Mouse (Mus musculus): ENCODE results near the gene Fam186a. TPM values are rescaled to one million over a fixed set of nuclear protein-coding genes. Genes with fewer than 3 reads are reported as not detected.
"Not testable (repeated sequence)": the region's sequence is repeated elsewhere in the genome, so short reads cannot be mapped to it uniquely, and the experiment has no call there.

Gene Fam186a
- polyA plus RNA-seq, 1 experiment from 2014 or later, result not detected

- H3K4me1 ChIP-seq (replicated peaks), result 0 out of 2 replicates have a peak, but pooled peaks cover 4% of the 10 kb centered on the region
- no peaks in the 10 kb centered on the region for H3K9me3 ChIP-seq
- 85% methylated on average over 3 of the region's 3 CpGs for WGBS
Measured at GRCm38 (mm10) chr15:99917264-99917663, 49.6 kb downstream of the Fam186a start.

GRCm38 (mm10) chr15:99914613-99915012, 52.2 kb downstream of the Fam186a start:
- Histone ChIP-seq H3K9me3 (no peaks in the 10 kb centered on the region), H3K9ac (no peak overlapping the region), H3K27ac (no peak overlapping the region), H3K27me3 (no peaks in the 10 kb centered on the region), H3K4me1 (replicated peaks) (0 out of 2 replicates have a peak, but pooled peaks cover under 1% of the 10 kb centered on the region), H3K4me3 (no peak overlapping the region), H3K36me3 (no peaks in the 10 kb centered on the region), H3K4me2 (no peak overlapping the region)
- WGBS, result 72% methylated on average over 5 of the region's 5 CpGs
- no peak for ATAC-seq (ENCODE audit: low FRiP score)

More at GRCm38 (mm10) chr15:99917264-99917663, 49.6 kb downstream of the Fam186a start:
- H3K27ac ChIP-seq, result no peak overlapping the region
- H3K36me3 ChIP-seq, result no peaks in the 10 kb centered on the region
- no peak overlapping the region for H3K9ac ChIP-seq
- ATAC-seq (ENCODE audit: low FRiP score), result no peak
- no peak overlapping the region for H3K4me2 ChIP-seq
- H3K4me3 ChIP-seq, result no peak overlapping the region
- no peaks in the 10 kb centered on the region for H3K27me3 ChIP-seq

GRCm38 (mm10) chr15:99911785-99912184, 55.1 kb downstream of the Fam186a start:
- Histone ChIP-seq H3K27ac (no peak overlapping the region), H3K4me2 (no peak overlapping the region), H3K9ac (no peak overlapping the region), H3K4me3 (no peak overlapping the region), H3K27me3 (no peaks in the 10 kb centered on the region), H3K9me3 (no peaks in the 10 kb centered on the region), H3K36me3 (no peaks in the 10 kb centered on the region), H3K4me1 (replicated peaks) (no peaks in the 10 kb centered on the region)
- no peak for ATAC-seq (ENCODE audit: low FRiP score)
- WGBS, result 93% methylated on average over 4 of the region's 4 CpGs

- not testable (repeated sequence) for H3K4me1 ChIP-seq (replicated peaks); H3K4me2 ChIP-seq
- 42% methylated on average over 14 of the region's 14 CpGs for WGBS
Measured at GRCm38 (mm10) chr15:99909339-99909996, 57.4 kb downstream of the Fam186a start.

GRCm38 (mm10) chr15:99907514-99907913, 59.3 kb downstream of the Fam186a start:
- H3K9ac ChIP-seq, result no peak overlapping the region
- no peak overlapping the region for H3K4me3 ChIP-seq
- H3K9me3 ChIP-seq, result no peaks in the 10 kb centered on the region
- H3K36me3 ChIP-seq, result no peaks in the 10 kb centered on the region
- 89% methylated on average over 1 of the region's 1 CpGs for WGBS
- ATAC-seq (ENCODE audit: low FRiP score), result no peak
- no peak overlapping the region for H3K27ac ChIP-seq
- H3K4me1 ChIP-seq (replicated peaks), result no peaks in the 10 kb centered on the region
- H3K27me3 ChIP-seq, result no peaks in the 10 kb centered on the region
- H3K4me2 ChIP-seq, result no peak overlapping the region

More at GRCm38 (mm10) chr15:99909339-99909996, 57.4 kb downstream of the Fam186a start:
- not testable (repeated sequence) for H3K9me3 ChIP-seq; H3K27me3 ChIP-seq; H3K27ac ChIP-seq; H3K36me3 ChIP-seq; H3K9ac ChIP-seq; H3K4me3 ChIP-seq; ATAC-seq (ENCODE audit: low FRiP score)

- Histone ChIP-seq H3K4me2 (no peak overlapping the region), H3K27me3 (no peaks in the 10 kb centered on the region), H3K27ac (no peak overlapping the region), H3K4me3 (no peak overlapping the region), H3K9me3 (no peaks in the 10 kb centered on the region), H3K36me3 (no peaks in the 10 kb centered on the region), H3K9ac (no peak overlapping the region), H3K4me1 (replicated peaks) (no peaks in the 10 kb centered on the region)
- WGBS, result 87% methylated on average over 4 of the region's 4 CpGs
- no peak for ATAC-seq (ENCODE audit: low FRiP score)
Measured at GRCm38 (mm10) chr15:99907041-99907440, 59.8 kb downstream of the Fam186a start.

- H3K27ac ChIP-seq, result no peak overlapping the region
- H3K36me3 ChIP-seq, result no peaks in the 10 kb centered on the region
- 75% methylated on average over 9 of the region's 9 CpGs for WGBS
- H3K4me1 ChIP-seq (replicated peaks), result no peaks in the 10 kb centered on the region
- no peak overlapping the region for H3K9ac ChIP-seq
- H3K27me3 ChIP-seq, result no peaks in the 10 kb centered on the region
- no peak overlapping the region for H3K4me3 ChIP-seq
- H3K4me2 ChIP-seq, result no peak overlapping the region
- ATAC-seq (ENCODE audit: low FRiP score), result no peak
- no peaks in the 10 kb centered on the region for H3K9me3 ChIP-seq
Measured at GRCm38 (mm10) chr15:99904841-99905240, 62.0 kb downstream of the Fam186a start.

- Histone ChIP-seq H3K4me3 (no peak overlapping the region), H3K9ac (no peak overlapping the region), H3K4me1 (replicated peaks) (no peaks in the 10 kb centered on the region), H3K36me3 (no peaks in the 10 kb centered on the region), H3K27me3 (no peaks in the 10 kb centered on the region), H3K9me3 (no peaks in the 10 kb centered on the region), H3K27ac (no peak overlapping the region), H3K4me2 (no peak overlapping the region)
- peak; percentile 71; the same call in 1 of the 2 replicates for ATAC-seq (ENCODE audit: low FRiP score)
- WGBS, result 11% methylated on average over 4 of the region's 4 CpGs
Measured at GRCm38 (mm10) chr15:99904333-99904732, 62.5 kb downstream of the Fam186a start.

- no peaks in the 10 kb centered on the region for H3K36me3 ChIP-seq
- 92% methylated on average over 5 of the region's 5 CpGs for WGBS
- H3K4me3 ChIP-seq, result no peak overlapping the region
- H3K4me2 ChIP-seq, result no peak overlapping the region
- ATAC-seq (ENCODE audit: low FRiP score), result no peak
- no peak overlapping the region for H3K9ac ChIP-seq
- no peaks in the 10 kb centered on the region for H3K27me3 ChIP-seq
- H3K27ac ChIP-seq, result no peak overlapping the region
- no peaks in the 10 kb centered on the region for H3K9me3 ChIP-seq
- no peaks in the 10 kb centered on the region for H3K4me1 ChIP-seq (replicated peaks)
Measured at GRCm38 (mm10) chr15:99903227-99903626, 63.6 kb downstream of the Fam186a start.

- no peak overlapping the region for H3K27ac ChIP-seq
- H3K4me2 ChIP-seq, result no peak overlapping the region
- no peaks in the 10 kb centered on the region for H3K4me1 ChIP-seq (replicated peaks)
- no peak overlapping the region for H3K4me3 ChIP-seq
- no peak overlapping the region for H3K9ac ChIP-seq
- 79% methylated on average over 5 of the region's 5 CpGs for WGBS
- no peaks in the 10 kb centered on the region for H3K36me3 ChIP-seq
- H3K27me3 ChIP-seq, result no peaks in the 10 kb centered on the region
- H3K9me3 ChIP-seq, result no peaks in the 10 kb centered on the region
- no peak for ATAC-seq (ENCODE audit: low FRiP score)
Measured at GRCm38 (mm10) chr15:99902786-99903185, 64.1 kb downstream of the Fam186a start.

GRCm38 (mm10) chr15:99896621-99897020, 70.2 kb downstream of the Fam186a start:
- Histone ChIP-seq H3K9me3 (no peaks in the 10 kb centered on the region), H3K27ac (no peak overlapping the region)
- ATAC-seq (ENCODE audit: low FRiP score), result no peak

GRCm38 (mm10) chr15:99891355-99891754, 75.5 kb downstream of the Fam186a start:
- WGBS, result 83% methylated on average over 3 of the region's 3 CpGs
- H3K27ac ChIP-seq, result no peak overlapping the region
- ATAC-seq (ENCODE audit: low FRiP score), result no peak
- H3K4me3 ChIP-seq, result no peak overlapping the region
- no peaks in the 10 kb centered on the region for H3K9me3 ChIP-seq
- H3K9ac ChIP-seq, result no peak overlapping the region
- no peaks in the 10 kb centered on the region for H3K36me3 ChIP-seq
- H3K4me2 ChIP-seq, result no peak overlapping the region
- H3K4me1 ChIP-seq (replicated peaks), result peaks cover 10% of the 10 kb centered on the region
- no peaks in the 10 kb centered on the region for H3K27me3 ChIP-seq

More at GRCm38 (mm10) chr15:99896621-99897020, 70.2 kb downstream of the Fam186a start:
- no peak overlapping the region for H3K9ac ChIP-seq
- H3K4me2 ChIP-seq, result no peak overlapping the region
- H3K4me3 ChIP-seq, result no peak overlapping the region
- H3K27me3 ChIP-seq, result no peaks in the 10 kb centered on the region
- no peaks in the 10 kb centered on the region for H3K4me1 ChIP-seq (replicated peaks)
- H3K36me3 ChIP-seq, result no peaks in the 10 kb centered on the region
